Mouse (Mus musculus) ES-E14 (cell line): ENCODE data around the gene Hp. TPM values are rescaled to one million over a fixed set of nuclear protein-coding genes. Genes with fewer than 3 reads are reported as not detected.

Experiments
- DNase-seq: peaks from one replicate; pipeline ENCODE4 v3.0.0-alpha.2; 2013; ENCODE audit warnings: low read depth, low spot score
- H3K27ac ChIP-seq: 2 replicates; pipeline ENCODE4 v1.5.1; 2012; ENCODE audit warnings: low read depth, mild to moderate bottlenecking, low read length, moderate library complexity, mixed read lengths; ENCODE audit not compliant: poor library complexity, insufficient read depth, severe bottlenecking
- H3K36me3 ChIP-seq: 2 replicates; pipeline ENCODE4 v1.6.1; 2012; ENCODE audit warnings: mild to moderate bottlenecking, low read length, moderate library complexity, mixed read lengths; ENCODE audit not compliant: control insufficient read depth, poor library complexity, insufficient read depth, severe bottlenecking
- H3K4me1 ChIP-seq, 2 experiments: fragments of 150-350 bp in 1 of 2; sonication (generic) in 1 of 2; 2 replicates each; pipeline ENCODE4 v1.6.1; 2012; ENCODE audit warnings: low read length in 2 of 2, mild to moderate bottlenecking in 1 of 2, mixed read lengths in 1 of 2; ENCODE audit not compliant: control insufficient read depth in 2 of 2, insufficient read depth in 2 of 2, poor library complexity in 1 of 2
- H3K4me3 ChIP-seq, 2 experiments: fragments of 150-350 bp in 1 of 2; sonication (generic) in 1 of 2; 2 replicates each; pipeline ENCODE4 v1.5.1; 2012; ENCODE audit warnings: low read length in 2 of 2, low read depth in 1 of 2, mild to moderate bottlenecking in 1 of 2, mixed read lengths in 1 of 2; ENCODE audit not compliant: insufficient read depth in 1 of 2, poor library complexity in 1 of 2, severe bottlenecking in 1 of 2
- H3K9ac ChIP-seq: 2 replicates; pipeline ENCODE4 v1.6.1; 2012; ENCODE audit warnings: low read depth, mild to moderate bottlenecking, low read length, mixed read lengths; ENCODE audit not compliant: poor library complexity, insufficient read depth, severe bottlenecking
- H3K9me3 ChIP-seq: fragments of 150-350 bp; sonication (generic); 2 replicates; pipeline ENCODE4 v1.6.1; 2012; ENCODE audit warnings: low read depth, mild to moderate bottlenecking, low read length; ENCODE audit not compliant: control insufficient read depth, insufficient read depth
- CHD2 ChIP-seq: IDR thresholded peaks from 2 replicates; pipeline ENCODE4 v1.6.1; 2014; ENCODE audit warnings: mild to moderate bottlenecking, low read depth, low read length, inconsistent platforms
- HCFC1 ChIP-seq: IDR thresholded peaks from 2 replicates; pipeline ENCODE4 v1.6.1; 2012; ENCODE audit warnings: low read length, inconsistent platforms, borderline replicate concordance; ENCODE audit not compliant: insufficient read depth
- MAFK ChIP-seq: IDR thresholded peaks from 2 replicates; pipeline ENCODE4 v1.6.1; 2014; ENCODE audit warnings: mild to moderate bottlenecking, low read depth, low read length, inconsistent platforms; ENCODE audit not compliant: insufficient read depth
- ZC3H11A ChIP-seq: IDR thresholded peaks from 2 replicates; pipeline ENCODE4 v1.6.1; 2012; ENCODE audit warnings: low read depth, mild to moderate bottlenecking, inconsistent platforms, low read length, borderline replicate concordance
- ZNF384 ChIP-seq: IDR thresholded peaks from 2 replicates; pipeline ENCODE4 v1.6.1; 2012; ENCODE audit warnings: low read depth, low read length, inconsistent platforms
- in situ Hi-C, 2 experiments: fragments of 600-800 bp; cut with MboI; formaldehyde crosslinking; loops; one replicate each; pipeline ENCODE4 v1.15.1; 2025; ENCODE audit warnings: low sequenced_read_pairs in 2 of 2, inconsistent platforms in 1 of 2; ENCODE audit not compliant: unreplicated experiment in 2 of 2
- total RNA-seq: library from RNA; depleted of rRNA; stranded (reverse); fragments of 300-350 nt; gene quantifications from 2 replicates; pipeline ENCODE4 v1.2.3, GENCODE M21; 2012

Gene Hp
- total RNA-seq, 1 experiment = not detected

- TF ChIP-seq CHD2 = no peak
- TF ChIP-seq HCFC1 = no peak
- TF ChIP-seq ZNF384 = no peak
- no peak for TF ChIP-seq ZC3H11A
- TF ChIP-seq MAFK = no peak
- no peak overlapping the region for H3K9ac ChIP-seq
- no peak for DNase-seq
- H3K27ac ChIP-seq = no peak overlapping the region
- H3K36me3 ChIP-seq = peaks cover under 1% of the 10 kb centered on the region; the same call in 1 of the 2 replicates
- peaks cover 0 to 4% of the 10 kb centered on the region in 2 experiments; a peak in 1 of 4 replicates for H3K4me1 ChIP-seq
- no peak overlapping the region for H3K4me3 ChIP-seq
- in situ Hi-C loops = no loop called here
- no peaks in the 10 kb centered on the region for H3K9me3 ChIP-seq
Measured at GRCm38 (mm10) chr8:109586972-109587504, 8.1 kb upstream of the Hp start.

GRCm38 (mm10) chr8:109585652-109586051 is 6.7 kb upstream of the Hp start:
- Histone ChIP-seq H3K27ac (no peak overlapping the region), H3K4me3 (no peak overlapping the region), H3K4me1 (peaks cover 0 to 4% of the 10 kb centered on the region in 2 experiments; a peak in 1 of 4 replicates), H3K9me3 (no peaks in the 10 kb centered on the region), H3K36me3 (no peaks in the 10 kb centered on the region), H3K9ac (no peak overlapping the region)
- no peak for TF ChIP-seq ZC3H11A
- DNase-seq = no peak
- in situ Hi-C loops = no loop called here

- no peak overlapping the region for H3K27ac ChIP-seq
- H3K36me3 ChIP-seq = no peaks in the 10 kb centered on the region
- in situ Hi-C loops = no loop called here
- DNase-seq = no peak
- no peaks in the 10 kb centered on the region for H3K9me3 ChIP-seq
- H3K4me3 ChIP-seq = no peak overlapping the region
- peaks cover 0 to 4% of the 10 kb centered on the region in 2 experiments; a peak in 1 of 4 replicates for H3K4me1 ChIP-seq
- H3K9ac ChIP-seq = no peak overlapping the region
- TF ChIP-seq ZC3H11A = no peak
- no peak for TF ChIP-seq ZNF384
- no peak for TF ChIP-seq CHD2
- no peak for TF ChIP-seq HCFC1
- TF ChIP-seq MAFK = no peak
Measured at GRCm38 (mm10) chr8:109584830-109585229, 5.9 kb upstream of the Hp start.

GRCm38 (mm10) chr8:109584293-109584692 is 5.3 kb upstream of the Hp start:
- Histone ChIP-seq H3K36me3 (no peaks in the 10 kb centered on the region), H3K4me1 (peaks cover 0 to 4% of the 10 kb centered on the region in 2 experiments; a peak in 1 of 4 replicates), H3K9me3 (no peaks in the 10 kb centered on the region), H3K27ac (no peak overlapping the region), H3K9ac (no peak overlapping the region), H3K4me3 (no peak overlapping the region)
- in situ Hi-C loops = no loop called here
- no peak for DNase-seq
- TF ChIP-seq ZNF384 = no peak
- no peak for TF ChIP-seq MAFK
- no peak for TF ChIP-seq HCFC1
- TF ChIP-seq ZC3H11A = no peak
- TF ChIP-seq CHD2 = no peak

DNA sequence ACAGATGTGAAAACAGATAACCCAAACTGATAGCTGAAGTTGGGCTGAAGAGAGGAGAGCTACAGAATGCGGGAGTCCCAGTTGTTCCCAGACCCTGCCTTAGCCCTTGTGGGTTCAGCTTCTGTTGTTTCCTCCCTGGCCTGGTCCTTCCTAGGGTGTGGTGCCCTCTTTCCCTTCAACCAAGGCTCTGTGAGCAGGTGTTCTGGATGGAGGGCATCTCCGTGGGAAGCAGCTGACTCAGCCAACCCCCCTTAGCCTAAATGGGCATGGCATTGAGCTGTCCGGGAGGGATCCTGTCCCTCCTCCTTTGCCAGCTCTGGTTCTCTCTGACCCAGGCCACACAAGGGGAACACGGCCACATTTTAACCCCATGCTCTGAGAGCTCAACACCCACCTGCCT is 2.7 kb downstream of the Hp start:
- Histone ChIP-seq H3K9me3 (no peaks in the 10 kb centered on the region), H3K27ac (no peak overlapping the region), H3K4me1 (peaks cover 0 to 2% of the 10 kb centered on the region in 2 experiments; a peak in 1 of 4 replicates), H3K36me3 (no peaks in the 10 kb centered on the region), H3K9ac (no peak overlapping the region), H3K4me3 (no peak overlapping the region)
- DNase-seq = no peak
- no peak for TF ChIP-seq ZNF384
- no peak for TF ChIP-seq CHD2
- TF ChIP-seq ZC3H11A = no peak
- no peak for TF ChIP-seq MAFK
- no peak for TF ChIP-seq HCFC1
- in situ Hi-C loops = no loop called here
